Mouse (Mus musculus): Measurements from ENCODE around the gene Dpm2.

GRCm38 (mm10) chr2:32607262-32607947, 36.7 kb downstream of the Dpm2 start:
- TF ChIP-seq TAL1 (IDR thresholded peaks at IDR 0.05; ENCODE audit: low read length) (no peak), GATA1 (IDR thresholded peaks at IDR 0.05; ENCODE audit: low read length) (no peak)
